Mouse (Mus musculus): ENCODE results near the gene Slc38a1.

DNA sequence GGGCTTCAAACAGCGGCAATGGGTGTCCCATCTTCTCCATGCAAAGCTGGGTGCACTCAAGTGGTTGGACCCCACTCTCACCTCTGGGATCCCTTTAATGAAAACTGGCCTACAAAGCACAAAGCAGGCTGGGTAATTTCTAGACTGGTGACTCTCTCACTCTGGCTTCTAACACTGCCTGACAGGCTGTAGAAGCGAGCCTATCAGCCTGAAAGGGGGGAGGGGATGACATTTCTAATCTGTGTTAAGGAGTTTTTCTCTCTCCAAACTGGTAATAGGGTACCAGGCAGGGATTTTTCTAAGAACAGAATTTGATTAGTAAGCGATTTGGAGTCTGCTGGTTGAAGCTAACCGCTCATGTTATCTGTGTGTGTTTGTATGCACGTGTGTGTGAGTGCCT lies 15.8 kb downstream of the Slc38a1 start:
- TF ChIP-seq CTCF (conservative IDR thresholded peaks at IDR 0.05 in 1 of 2, IDR thresholded peaks at IDR 0.05 in 1 of 2; ENCODE audit: low read depth in 2 of 2, low read length in 2 of 2) (no peak), USF1 (IDR thresholded peaks at IDR 0.05; ENCODE audit: low read depth, low read length) (no peak), CHD2 (IDR thresholded peaks at IDR 0.05; ENCODE audit: low read length) (no peak), POLR2A (IDR thresholded peaks at IDR 0.05; ENCODE audit: low read depth, low read length) (no peak), MAFK (IDR thresholded peaks at IDR 0.05; ENCODE audit: insufficient replicate concordance, low read length) (no peak), E2F4 (IDR thresholded peaks at IDR 0.05; ENCODE audit: insufficient replicate concordance, low read depth, low read length) (no peak), ZNF384 (IDR thresholded peaks at IDR 0.05; ENCODE audit: low read depth, low read length) (no peak), ZC3H11A (IDR thresholded peaks at IDR 0.05; ENCODE audit: low read depth, low read length) (no peak), EP300 (IDR thresholded peaks at IDR 0.05; ENCODE audit: low read length) (no peak)

Data from CH12.LX (cell line).